Mouse (Mus musculus) mesoderm, embryonic 11.5 days (tissue): ENCODE results near the gene Zbtb38.

Experiments used
- DNase-seq: peaks from one replicate; pipeline ENCODE4 v3.0.0-alpha.2; 2012; ENCODE audit warnings: low read depth, low spot score

Gene Zbtb38

GRCm38 (mm10) chr9:96731961-96732511 is 20.6 kb downstream of the Zbtb38 start:
- no peak for DNase-seq

- DNase-seq, result no peak
Measured at GRCm38 (mm10) chr9:96731039-96731895, 21.4 kb downstream of the Zbtb38 start.

GRCm38 (mm10) chr9:96730311-96730625 is 22.4 kb downstream of the Zbtb38 start:
- no peak for DNase-seq

DNA sequence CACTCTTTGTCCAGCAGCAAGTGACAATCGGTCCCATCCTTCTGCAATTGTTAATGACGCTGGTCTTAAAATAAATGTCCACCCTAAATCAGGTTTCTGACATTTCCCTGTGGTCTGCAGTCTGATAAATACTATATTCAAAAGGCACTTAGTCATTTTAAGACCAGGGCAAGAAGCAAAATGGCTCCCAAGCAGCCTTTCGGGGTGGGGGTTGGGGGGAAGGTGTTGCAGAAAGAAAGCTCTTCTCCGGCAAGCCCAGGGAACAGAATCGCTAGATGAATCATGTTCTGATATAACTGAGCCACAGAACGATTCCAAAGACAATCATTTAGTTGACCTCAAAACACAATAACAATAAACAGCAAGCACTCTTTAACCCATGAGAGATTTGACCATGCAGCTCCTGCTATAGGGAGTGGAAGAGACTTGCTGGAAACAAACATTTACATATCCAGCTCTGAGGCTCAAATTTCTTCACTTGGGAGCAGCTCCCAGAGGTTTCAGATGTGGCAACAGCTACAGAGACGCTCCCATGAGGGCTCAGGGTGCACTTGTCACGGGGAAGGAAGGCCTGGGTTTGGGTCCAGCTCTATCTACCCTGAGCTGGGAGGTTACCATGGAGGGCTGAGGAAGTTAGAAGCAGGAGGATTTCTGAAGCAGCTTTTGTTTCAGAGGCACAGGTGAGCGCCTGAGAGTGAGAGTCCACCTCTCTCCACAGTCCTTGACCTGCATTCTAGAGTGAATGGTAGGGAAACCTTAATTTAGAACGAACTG is 22.9 kb downstream of the Zbtb38 start:
- no peak for DNase-seq

GRCm38 (mm10) chr9:96728338-96729162 is 24.1 kb downstream of the Zbtb38 start:
- no peak for DNase-seq

DNA sequence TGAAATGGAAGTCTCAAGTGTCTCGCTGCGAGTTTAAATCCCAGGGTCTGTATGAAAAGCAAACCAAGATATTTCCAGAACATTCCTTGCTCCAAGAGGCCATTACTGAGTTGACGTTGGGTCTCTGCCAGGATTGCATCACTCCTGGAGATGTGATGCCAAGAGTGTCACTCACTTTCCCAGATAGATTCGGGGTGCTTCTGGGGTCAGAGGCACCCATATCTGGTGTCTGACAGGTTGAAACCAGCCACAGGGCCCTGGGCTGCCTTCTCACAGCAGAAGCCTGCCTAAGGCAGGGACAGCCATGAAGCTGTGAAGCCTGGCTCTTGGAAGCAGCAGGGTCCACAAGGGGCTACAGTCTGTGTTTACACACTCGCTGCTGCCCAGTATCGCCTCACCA is 24.9 kb downstream of the Zbtb38 start:
- no peak for DNase-seq

- DNase-seq, result no peak
Measured at GRCm38 (mm10) chr9:96726336-96727131, 26.1 kb downstream of the Zbtb38 start.

DNA sequence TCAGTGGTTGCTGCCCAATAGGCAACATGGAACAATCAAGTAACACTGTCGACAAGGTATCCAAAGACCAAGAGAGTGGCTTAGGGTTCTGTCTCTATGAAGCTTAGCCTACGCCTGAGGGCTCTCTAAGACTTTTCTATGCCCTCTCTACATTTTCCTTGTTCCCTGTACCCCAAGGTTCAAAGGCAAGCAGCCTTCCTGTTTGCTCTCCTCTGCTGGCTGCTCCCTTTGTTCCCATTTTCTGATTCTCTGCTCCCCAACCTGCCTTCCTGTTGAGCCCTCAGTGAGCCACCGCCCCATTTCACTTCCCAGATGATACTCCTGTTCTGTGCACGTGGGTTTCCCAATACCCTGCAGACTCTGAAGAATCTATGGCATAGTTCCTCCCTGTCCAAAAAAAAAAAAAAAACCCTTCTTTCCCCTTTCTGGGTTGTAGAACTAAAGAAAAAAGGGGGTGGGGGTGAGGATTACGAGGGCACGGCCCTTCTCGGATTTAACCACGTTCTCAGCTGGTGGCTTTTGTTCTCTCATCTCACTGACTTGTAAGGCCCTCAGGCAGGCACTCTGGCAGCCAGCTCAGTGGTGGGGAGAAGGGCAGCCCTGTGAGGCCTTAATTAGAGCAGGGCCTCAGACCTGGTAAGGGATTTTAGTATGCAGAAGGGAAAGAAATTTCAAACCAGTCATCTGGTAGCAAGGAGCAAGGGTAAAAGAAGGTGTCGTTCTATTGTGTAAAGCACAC is 26.9 kb downstream of the Zbtb38 start:
- no peak for DNase-seq

- DNase-seq, result no peak
Measured at GRCm38 (mm10) chr9:96723650-96724049, 29.0 kb downstream of the Zbtb38 start.

GRCm38 (mm10) chr9:96721163-96721799 is 31.4 kb downstream of the Zbtb38 start:
- DNase-seq, result no peak

DNA sequence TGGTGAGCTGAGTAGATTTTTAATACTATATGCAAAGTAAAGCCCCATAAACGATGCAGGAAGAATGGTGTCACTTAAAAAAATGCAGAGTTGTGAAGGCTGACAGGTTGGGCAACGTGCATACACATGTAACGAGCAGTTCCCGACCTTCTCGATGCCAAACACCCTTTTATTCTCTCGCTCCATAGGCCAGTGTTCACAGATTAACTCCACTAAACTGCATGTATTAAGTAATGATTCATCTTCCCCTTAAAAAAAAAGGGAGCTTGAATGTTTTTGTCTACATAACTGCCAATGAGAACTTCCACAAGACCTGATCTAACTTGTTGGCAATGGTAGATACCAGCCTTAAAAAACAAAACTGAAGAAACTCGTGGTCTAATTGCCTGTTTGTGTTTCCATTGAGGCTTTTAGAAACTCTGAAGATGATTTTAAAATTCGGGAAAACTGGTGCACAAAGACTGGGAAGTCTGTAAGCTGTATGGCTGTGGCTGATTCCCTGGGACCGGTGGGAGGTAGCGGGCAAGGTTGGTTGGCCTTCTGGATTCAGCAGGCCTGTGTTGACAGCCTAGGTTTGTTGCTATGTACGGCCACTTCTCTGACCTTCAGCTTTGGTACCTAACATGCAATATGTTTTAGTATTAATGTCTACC is 32.0 kb downstream of the Zbtb38 start:
- no peak for DNase-seq

DNA sequence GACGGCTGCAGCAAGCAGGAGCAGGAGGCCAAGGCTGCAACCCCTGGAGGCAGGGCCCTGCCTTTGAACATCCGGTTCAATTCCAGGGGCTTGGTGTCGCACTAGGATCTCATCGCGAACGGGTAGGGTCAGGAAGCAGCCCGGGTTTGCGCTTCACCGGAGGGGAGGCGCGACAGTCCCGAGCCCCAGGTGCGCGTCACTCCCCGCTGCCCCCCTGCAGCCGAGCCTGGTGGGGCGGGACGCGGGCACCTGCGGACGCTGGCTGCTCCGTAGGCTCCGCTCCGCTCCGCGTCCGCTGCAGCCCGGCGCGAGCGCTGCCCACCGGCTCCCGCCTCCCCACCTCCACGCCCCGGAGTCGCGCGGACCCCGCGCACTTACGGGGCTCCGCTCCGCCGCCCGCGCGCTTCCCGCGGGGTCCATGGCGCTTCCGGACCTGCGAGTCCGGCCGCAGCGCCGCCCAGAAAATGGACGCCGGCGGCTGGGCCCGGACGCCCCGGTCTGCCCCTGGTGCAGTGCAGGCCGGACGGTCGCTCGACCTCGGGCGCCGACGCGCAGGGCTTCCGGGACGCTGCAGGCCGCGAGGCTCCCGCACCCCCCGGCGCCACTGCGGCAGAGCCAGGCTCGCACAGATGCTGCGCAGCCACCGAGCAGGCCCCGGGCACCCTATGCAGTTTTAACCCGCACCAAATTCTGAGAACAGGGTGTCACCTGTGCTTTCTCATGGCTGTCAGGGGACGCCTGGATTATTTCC is 33.0 kb downstream of the Zbtb38 start:
- peak; percentile 65 for DNase-seq

DNA sequence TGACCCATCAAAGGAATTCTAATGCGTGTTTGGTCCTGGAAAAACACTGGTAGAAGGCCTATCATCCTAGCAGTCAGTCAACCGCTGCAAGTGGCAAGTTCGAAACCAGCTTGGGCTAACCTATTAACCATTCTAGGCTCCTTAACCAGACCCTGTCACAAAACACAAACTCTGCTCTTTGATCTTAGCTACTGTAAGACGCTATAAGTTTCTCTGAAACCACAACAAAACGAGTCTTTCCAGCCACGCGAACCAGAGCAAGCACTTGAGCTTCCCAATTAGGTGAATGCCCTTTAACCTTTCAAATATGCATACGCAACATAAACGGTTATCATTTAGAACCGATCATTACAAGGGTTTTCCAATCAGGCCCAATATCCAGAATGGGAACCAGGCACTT is 33.7 kb downstream of the Zbtb38 start:
- no peak for DNase-seq

DNA sequence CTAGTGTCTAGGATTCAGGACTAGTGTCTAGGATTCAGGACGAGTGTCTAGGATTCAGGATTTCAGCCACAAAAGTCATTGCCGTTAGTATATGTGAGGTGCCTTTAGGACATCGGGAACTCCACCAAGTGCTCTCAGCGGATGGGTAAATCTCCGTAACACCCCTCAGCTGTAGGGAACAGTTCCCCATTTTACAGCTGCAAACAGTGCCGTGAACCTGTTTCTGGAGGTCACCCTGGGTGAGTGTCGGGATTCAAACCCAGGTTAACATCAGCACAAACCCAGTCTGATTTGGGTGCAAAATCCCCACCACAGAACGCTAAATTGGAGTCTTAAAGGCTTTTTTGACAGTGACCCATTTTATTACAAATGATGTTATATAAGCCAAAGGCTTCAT is 34.2 kb downstream of the Zbtb38 start:
- no peak for DNase-seq

DNA sequence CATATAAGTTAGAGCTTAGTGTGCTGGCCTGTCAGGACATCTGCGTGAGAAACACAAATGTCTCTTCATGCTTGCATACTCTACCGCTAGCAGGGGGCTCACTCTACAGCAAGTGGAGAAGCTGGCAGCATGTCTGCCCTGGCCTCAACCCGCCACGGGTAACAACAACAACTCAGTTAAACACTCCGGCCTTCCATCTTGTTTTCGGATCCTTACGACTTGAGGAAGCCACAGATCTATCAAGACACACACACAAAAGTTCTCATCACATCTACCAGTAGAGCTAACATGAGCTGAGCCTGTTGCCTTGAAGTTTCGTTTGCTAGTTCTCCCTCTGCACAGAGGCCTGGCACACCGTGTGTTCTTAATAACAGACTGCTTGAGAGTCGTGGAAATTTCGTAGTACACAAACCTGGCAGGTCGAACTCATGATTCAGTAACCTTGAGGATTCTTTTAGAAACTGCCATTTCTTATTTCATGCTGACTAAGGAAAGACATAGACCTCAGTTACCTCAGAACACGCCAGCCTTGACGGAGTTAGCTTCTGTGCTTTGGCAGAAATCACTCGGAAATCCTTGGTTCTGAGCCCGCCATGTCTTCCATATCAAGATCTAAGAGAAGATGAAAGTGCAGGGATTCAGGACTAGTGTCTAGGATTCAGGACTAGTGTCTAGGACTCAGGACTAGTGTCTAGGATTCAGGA is 34.8 kb downstream of the Zbtb38 start:
- DNase-seq, result no peak

- no peak for DNase-seq
Measured at GRCm38 (mm10) chr9:96716735-96717444, 35.7 kb downstream of the Zbtb38 start.

DNA sequence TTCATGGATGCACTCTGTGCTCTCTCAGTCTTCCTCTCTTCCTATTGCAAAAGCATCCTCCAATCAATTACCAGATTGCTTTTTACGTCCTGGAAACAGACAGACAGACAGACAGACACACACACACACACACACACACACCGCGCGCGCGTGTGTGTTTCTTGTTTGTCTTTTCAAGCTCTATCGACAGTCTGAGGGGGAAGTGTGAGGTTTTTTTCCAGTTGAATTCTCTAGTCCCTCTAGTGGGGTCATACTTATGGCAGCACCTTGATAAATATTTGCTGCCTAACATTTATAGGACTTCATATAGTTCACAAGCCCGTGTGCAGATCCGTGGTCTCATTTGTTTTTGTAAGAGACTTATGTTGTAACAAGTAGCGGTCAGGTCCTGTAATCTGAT is 36.5 kb downstream of the Zbtb38 start:
- no peak for DNase-seq
